Mouse (Mus musculus): ENCODE data around the gene Trpc2.

- TF ChIP-seq POLR2A (IDR thresholded peaks at IDR 0.05; ENCODE audit: borderline replicate concordance, control insufficient read depth, low read depth, low read length): no peak
- no peak for TF ChIP-seq CTCF (IDR thresholded peaks at IDR 0.05; ENCODE audit: control insufficient read depth, insufficient read depth, low read length)
These were observed 18.3 kb upstream of the Trpc2 start for GRCm38 (mm10) chr7:102064655-102065045.

Measured in bone marrow, adult 2 months (tissue).